Mouse (Mus musculus): Measurements from ENCODE around the gene Efcab11.

DNA sequence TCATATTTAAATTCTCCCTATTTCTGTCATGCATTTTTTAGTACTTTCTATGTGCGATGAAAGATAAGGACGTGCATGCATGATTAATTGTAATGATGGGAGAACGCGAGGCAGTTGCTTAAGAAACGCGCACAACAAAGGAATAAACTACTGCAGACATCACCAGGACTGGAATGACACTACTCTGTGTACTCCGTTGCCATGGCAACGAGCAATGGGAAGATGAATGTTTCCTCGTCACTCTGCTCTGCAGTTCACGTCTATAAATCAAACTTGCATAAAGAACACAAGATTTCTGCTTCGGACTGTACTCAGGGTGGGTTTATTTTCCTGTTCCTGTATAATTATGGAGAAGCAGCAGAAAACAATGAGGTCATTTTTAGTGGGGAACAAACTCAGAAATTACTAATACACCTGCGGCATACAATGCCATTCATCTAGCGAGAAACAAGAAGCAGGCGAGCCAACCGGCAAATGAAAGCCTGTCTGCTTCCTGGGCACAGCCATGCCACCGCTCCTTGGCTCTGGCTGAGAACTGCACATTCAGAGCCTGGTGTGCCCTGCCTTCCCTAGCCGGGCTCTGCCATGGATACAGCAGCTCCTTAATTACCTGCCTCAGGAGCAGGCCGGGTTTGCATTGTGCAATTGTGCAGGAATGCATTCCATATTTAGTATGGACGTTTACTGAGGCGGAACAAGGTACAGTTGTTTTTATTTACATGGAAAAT is 47.7 kb downstream of the Efcab11 start:
- TF ChIP-seq CTCF (IDR thresholded peaks at IDR 0.05; ENCODE audit: extremely low read depth, insufficient read length, insufficient replicate concordance, low read depth, low read length) (no peak), POLR2A (IDR thresholded peaks at IDR 0.05; ENCODE audit: low read depth, low read length) (no peak)

Data from small intestine, adult 2 months (tissue).